Comparison of ENCODE assay signal across 8 mouse cellular contexts in genomic region chr4:25799476-25800283, GRCm38 (mm10). TPM values are rescaled to one million over a fixed set of nuclear protein-coding genes. Genes with fewer than 3 reads are reported as not detected.
DNase-seq lines count a peak whose midpoint lies in the region; ATAC-seq and TF ChIP-seq lines count a peak whose summit lies in the region.

Fut9 (minus strand) TSS chr4:25800244.

- H3K9me3 ChIP-seq in heart, embryonic 16.5 days (replicated peaks; ENCODE audit: control insufficient read depth, low read length): no peaks in the 10 kb centered on the region
- no peaks in the 10 kb centered on the region for H3K9me3 ChIP-seq in liver, embryonic 15.5 days (replicated peaks)

- WGBS in heart, embryonic 16.5 days: 1% methylated on average over 52 of the region's 52 CpGs
- WGBS in liver, embryonic 15.5 days (ENCODE audit: insufficient replicate concordance): 3% methylated on average over 49 of the region's 52 CpGs

- no peak within 1 kb of the TSS for H3K27ac ChIP-seq in heart, embryonic 16.5 days (ENCODE audit: low read length)
- H3K27ac ChIP-seq in layer of hippocampus, adult 2 months: peak within 1 kb of the TSS; percentile 97
- no peak within 1 kb of the TSS for H3K27ac ChIP-seq in liver, embryonic 15.5 days (replicated peaks)

- TF ChIP-seq CTCF in layer of hippocampus, adult 2 months (conservative IDR thresholded peaks at IDR 0.05): peak; percentile 54

- H3K4me2 ChIP-seq in heart, embryonic 16.5 days (ENCODE audit: low read depth, low read length): peak within 1 kb of the TSS; percentile 87
- peak within 1 kb of the TSS; percentile 16; the same call in 1 of the 2 replicates for H3K4me2 ChIP-seq in liver, embryonic 15.5 days

- no peak for DNase-seq in heart, postnatal 36 days
- peak; percentile 56 to 83 for DNase-seq in cerebellum, postnatal 4 days (ENCODE audit: low spot score in 2 of 2)
- DNase-seq in layer of hippocampus, adult 2 months (ENCODE audit: low spot score in 2 of 2): peak; percentile 84 to 85
- DNase-seq in right cerebral cortex, postnatal 14 days: peak; percentile 85

- no peaks in the 10 kb centered on the region for H3K4me1 ChIP-seq in heart, embryonic 16.5 days (ENCODE audit: control insufficient read depth, insufficient read depth, low read length)
- H3K4me1 ChIP-seq in liver, embryonic 15.5 days (replicated peaks): no peaks in the 10 kb centered on the region

- H3K9ac ChIP-seq in heart, embryonic 16.5 days (ENCODE audit: low read length): 0 out of 2 replicates have a peak within 1 kb of the TSS, but pooled peaks have one; percentile 29
- H3K9ac ChIP-seq in liver, embryonic 15.5 days: no peak within 1 kb of the TSS

- H3K4me3 ChIP-seq in heart, embryonic 16.5 days (ENCODE audit: low read length): peak within 1 kb of the TSS; percentile 55
- peak within 1 kb of the TSS; percentile 91 for H3K4me3 ChIP-seq in layer of hippocampus, adult 2 months
- no peak within 1 kb of the TSS for H3K4me3 ChIP-seq in liver, embryonic 15.5 days (replicated peaks)

- peaks cover 13% of the 10 kb centered on the region for H3K27me3 ChIP-seq in heart, embryonic 16.5 days (ENCODE audit: control insufficient read depth, insufficient read depth, low read length)
- peaks cover 17% of the 10 kb centered on the region for H3K27me3 ChIP-seq in liver, embryonic 15.5 days

- intact Hi-C loops in heart, postnatal 36 days (cut with DNase I): no loop called here

- no peaks in the 10 kb centered on the region for H3K36me3 ChIP-seq in heart, embryonic 16.5 days (ENCODE audit: control insufficient read depth, insufficient read depth)
- H3K36me3 ChIP-seq in liver, embryonic 15.5 days (replicated peaks): no peaks in the 10 kb centered on the region

- ATAC-seq in heart, embryonic 16.5 days (replicated peaks; ENCODE audit: extremely low read depth, insufficient read depth, low FRiP score): peak; percentile 41; the same call in 1 of the 2 replicates
- ATAC-seq in granulocyte monocyte progenitor cell, adult 5-6 weeks (replicated peaks; ENCODE audit: poor library complexity, severe bottlenecking): peak; percentile 22; the same call in 1 of the 2 replicates
- no peak for ATAC-seq in liver, embryonic 15.5 days (ENCODE audit: insufficient read depth)
- no peak for ATAC-seq in erythroid progenitor cell, adult 5-6 weeks (replicated peaks; ENCODE audit: low FRiP score, poor library complexity, severe bottlenecking)

RNA-seq across cellular contexts. Expression of gene Fut9, which starts in this region (rescaled TPM):
- polyA plus RNA-seq in heart, embryonic 16.5 days (2015; fragmentation: Nextera tagmentation; extraction: Ambion mirVana): 0.03 and 0.12 TPM in 2 replicates
- not detected for total RNA-seq in heart, postnatal 36 days (2021)
- total RNA-seq in granulocyte monocyte progenitor cell, adult 5-6 weeks (2014; fragmentation: Nextera tagmentation): not detected in 2 replicates
- not detected in 2 replicates for total RNA-seq in granulocyte monocyte progenitor cell, adult 5-6 weeks (2017)
- total RNA-seq in layer of hippocampus, adult 2 months (2021): 10 to 100 TPM; 46.7 to 47.7 TPM
- 0.01 TPM in 1 of 2 replicates, not detected in the other for polyA plus RNA-seq in liver, embryonic 15.5 days (2015; fragmentation: Nextera tagmentation; extraction: Ambion mirVana)
- not detected in 2 replicates for total RNA-seq in erythroid progenitor cell, adult 5-6 weeks (2015; ENCODE audit: low replicate concordance)
- not detected in 2 replicates for total RNA-seq in erythroid progenitor cell, adult 5-6 weeks (2017; ENCODE audit: low replicate concordance)

Comparison
In these comparisons a context has a peak if more than half of its experiments do, and no peak if none do; other contexts are left out.
1. RNA of gene Fut9 (total RNA-seq): 46.7 to 47.7 TPM in layer of hippocampus, adult 2 months; not detected in heart, postnatal 36 days, not detected in granulocyte monocyte progenitor cell, adult 5-6 weeks and not detected in erythroid progenitor cell, adult 5-6 weeks; every median in the first group is over 10 times any median in the second.
2. Peak in ATAC-seq, H3K4me3 ChIP-seq, H3K9ac ChIP-seq and H3K4me2 ChIP-seq in heart, embryonic 16.5 days; RNA of the gene not detected or under 1 TPM.
3. Peak in ATAC-seq in granulocyte monocyte progenitor cell, adult 5-6 weeks; RNA of the gene not detected or under 1 TPM.
4. DNase-seq: peak in cerebellum, postnatal 4 days (2 of 2), layer of hippocampus, adult 2 months (2 of 2) and right cerebral cortex, postnatal 14 days (single experiment); none in heart, postnatal 36 days (0 of 2).